Mouse (Mus musculus): Measurements from ENCODE around the gene Wdpcp. TPM values are rescaled to one million over a fixed set of nuclear protein-coding genes. Genes with fewer than 3 reads are reported as not detected.

Gene Wdpcp
- polyA plus RNA-seq, 1 experiment from 2014 or later, result 12.1 TPM

DNA sequence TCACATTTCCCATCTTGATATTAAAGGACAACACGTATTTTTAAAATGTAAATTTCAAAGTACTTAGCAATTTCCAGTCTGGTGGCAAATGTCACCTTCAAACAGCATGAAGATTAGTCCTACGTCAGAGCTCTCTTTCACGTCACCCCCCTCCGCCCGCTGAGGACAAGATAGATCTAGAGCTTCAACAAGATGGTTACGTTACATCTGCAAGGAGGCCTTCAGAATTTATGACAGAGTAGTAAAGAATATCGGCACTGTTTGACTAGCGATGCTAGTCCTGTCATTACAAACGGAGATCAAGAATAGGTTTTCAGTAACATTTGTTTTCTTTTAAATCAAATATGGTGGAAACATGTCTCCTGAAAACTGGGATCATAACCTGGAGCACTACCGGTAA, 1.1 kb upstream of the Wdpcp start:
- H3K36me3 ChIP-seq, result peaks cover 8% of the 10 kb centered on the region
- 10% methylated on average over 10 of the region's 10 CpGs for WGBS
- no peaks in the 10 kb centered on the region for H3K27me3 ChIP-seq
- H3K9me3 ChIP-seq, result no peaks in the 10 kb centered on the region
- H3K27ac ChIP-seq, result 0 out of 2 replicates have a peak overlapping the region, but pooled peaks have one; percentile 58
- peak overlapping the region; percentile 72 for H3K4me3 ChIP-seq
- ATAC-seq (ENCODE audit: insufficient number of reproducible peaks, insufficient read depth, low FRiP score, low TSS enrichment, low read depth), result no peak
- peak overlapping the region; percentile 77 for H3K4me2 ChIP-seq
- H3K9ac ChIP-seq, result peak overlapping the region; percentile 82
- peaks cover 23% of the 10 kb centered on the region for H3K4me1 ChIP-seq

DNA sequence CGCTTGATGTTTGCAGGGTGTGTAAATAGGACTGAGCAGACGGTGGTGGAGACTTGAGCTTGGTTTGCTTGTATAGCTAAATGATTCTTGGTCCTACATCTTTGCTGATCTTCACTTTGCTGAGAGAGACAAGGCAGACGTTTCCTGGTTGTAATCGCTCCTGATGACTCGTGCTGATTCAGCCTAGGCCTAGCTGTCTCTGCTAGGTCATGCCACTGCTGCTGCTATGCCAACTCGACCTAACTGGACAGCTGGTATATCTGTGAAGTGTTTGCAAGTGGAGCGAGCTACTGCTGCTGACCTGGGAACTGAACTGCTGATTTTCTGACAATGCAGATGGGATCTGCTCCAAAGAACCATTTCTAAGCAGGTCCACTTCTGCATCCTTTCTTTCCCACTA, 9.4 kb downstream of the Wdpcp start:
- 69% methylated on average over 7 of the region's 7 CpGs for WGBS
- Histone ChIP-seq H3K9me3 (no peaks in the 10 kb centered on the region), H3K4me2 (no peak overlapping the region), H3K27me3 (no peaks in the 10 kb centered on the region), H3K9ac (no peak overlapping the region), H3K36me3 (no peaks in the 10 kb centered on the region), H3K4me3 (no peak overlapping the region), H3K27ac (no peak overlapping the region), H3K4me1 (no peaks in the 10 kb centered on the region)
- ATAC-seq (ENCODE audit: insufficient number of reproducible peaks, insufficient read depth, low FRiP score, low TSS enrichment, low read depth), result no peak

DNA sequence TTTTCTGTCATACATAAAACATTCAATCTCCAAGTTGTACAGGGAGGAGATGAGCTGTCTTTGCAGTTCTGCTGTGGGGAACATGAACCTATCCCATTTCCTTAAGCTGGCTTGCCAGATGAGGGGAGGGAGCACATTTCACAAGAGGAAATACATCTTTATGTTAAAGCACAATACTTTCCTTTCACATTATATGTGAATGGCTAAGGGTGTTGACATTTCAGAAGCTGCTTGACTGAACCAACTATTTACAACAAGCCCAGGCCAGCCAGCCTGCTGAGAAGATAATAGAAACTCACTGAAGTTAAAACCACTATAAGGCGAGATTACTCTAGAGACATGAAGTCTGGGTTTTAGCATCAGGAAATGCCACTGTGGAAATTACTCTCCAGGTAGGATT, 11.3 kb downstream of the Wdpcp start:
- H3K4me3 ChIP-seq, result no peak overlapping the region
- 29% methylated on average over 1 of the region's 1 CpGs for WGBS
- no peaks in the 10 kb centered on the region for H3K9me3 ChIP-seq

DNA sequence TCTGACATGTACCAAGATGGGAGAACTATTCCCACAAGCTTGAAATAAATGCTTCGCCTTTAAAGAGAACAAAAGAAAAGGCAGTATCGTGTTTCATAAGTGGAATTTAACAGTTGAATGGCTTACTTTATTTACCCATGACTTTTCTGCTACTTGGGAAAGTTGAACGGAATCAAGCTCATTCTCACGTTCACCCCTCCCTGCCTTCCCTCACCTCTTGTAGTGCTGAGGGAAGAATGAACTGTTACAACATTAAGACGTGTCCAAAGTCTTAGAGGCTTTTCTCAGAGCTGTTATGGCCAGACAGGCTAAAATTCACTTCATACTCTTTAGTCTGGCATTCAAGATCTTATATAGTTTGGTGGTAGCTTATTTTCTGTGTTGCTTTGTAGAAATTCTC, 30.5 kb downstream of the Wdpcp start:
- Histone ChIP-seq H3K36me3 (no peaks in the 10 kb centered on the region), H3K4me2 (no peak overlapping the region), H3K9me3 (no peaks in the 10 kb centered on the region), H3K27me3 (no peaks in the 10 kb centered on the region), H3K9ac (no peak overlapping the region), H3K27ac (no peak overlapping the region), H3K4me1 (no peaks in the 10 kb centered on the region), H3K4me3 (no peak overlapping the region)
- 29% methylated on average over 5 of the region's 5 CpGs for WGBS
- ATAC-seq (ENCODE audit: insufficient number of reproducible peaks, insufficient read depth, low FRiP score, low TSS enrichment, low read depth), result no peak

More for the DNA sequence above, 11.3 kb downstream of the Wdpcp start:
- Histone ChIP-seq H3K27me3 (no peaks in the 10 kb centered on the region), H3K4me1 (no peaks in the 10 kb centered on the region), H3K4me2 (no peak overlapping the region), H3K36me3 (no peaks in the 10 kb centered on the region), H3K9ac (no peak overlapping the region), H3K27ac (no peak overlapping the region)
- 0 out of 2 replicates have a peak, but pooled peaks have one; percentile 10 for ATAC-seq (ENCODE audit: insufficient number of reproducible peaks, insufficient read depth, low FRiP score, low TSS enrichment, low read depth)

DNA sequence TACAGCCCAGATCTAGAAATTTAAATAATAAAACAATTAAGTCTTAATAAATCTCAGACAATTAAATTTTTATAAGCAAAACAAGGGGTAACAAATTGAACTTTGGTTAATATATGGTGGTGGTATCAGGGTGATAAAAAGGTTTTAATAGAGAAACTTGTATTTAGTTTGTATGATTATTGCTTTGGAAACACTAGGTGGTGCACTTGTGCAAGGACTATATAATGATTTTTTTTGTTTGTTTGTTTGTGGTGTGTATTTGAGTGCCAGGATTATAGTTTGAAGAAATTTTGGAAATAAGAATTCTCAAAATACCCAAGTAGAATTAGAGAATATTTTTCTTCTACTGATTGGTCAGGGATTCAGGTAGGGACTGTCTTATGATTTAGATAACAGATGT, 43.9 kb downstream of the Wdpcp start:
- no peaks in the 10 kb centered on the region for H3K36me3 ChIP-seq
- no peak overlapping the region for H3K4me3 ChIP-seq
- H3K27ac ChIP-seq, result no peak overlapping the region
- no peaks in the 10 kb centered on the region for H3K27me3 ChIP-seq
- H3K4me1 ChIP-seq, result no peaks in the 10 kb centered on the region
- no peaks in the 10 kb centered on the region for H3K9me3 ChIP-seq
- H3K4me2 ChIP-seq, result no peak overlapping the region
- no peak overlapping the region for H3K9ac ChIP-seq
- no peak for ATAC-seq (ENCODE audit: insufficient number of reproducible peaks, insufficient read depth, low FRiP score, low TSS enrichment, low read depth)

DNA sequence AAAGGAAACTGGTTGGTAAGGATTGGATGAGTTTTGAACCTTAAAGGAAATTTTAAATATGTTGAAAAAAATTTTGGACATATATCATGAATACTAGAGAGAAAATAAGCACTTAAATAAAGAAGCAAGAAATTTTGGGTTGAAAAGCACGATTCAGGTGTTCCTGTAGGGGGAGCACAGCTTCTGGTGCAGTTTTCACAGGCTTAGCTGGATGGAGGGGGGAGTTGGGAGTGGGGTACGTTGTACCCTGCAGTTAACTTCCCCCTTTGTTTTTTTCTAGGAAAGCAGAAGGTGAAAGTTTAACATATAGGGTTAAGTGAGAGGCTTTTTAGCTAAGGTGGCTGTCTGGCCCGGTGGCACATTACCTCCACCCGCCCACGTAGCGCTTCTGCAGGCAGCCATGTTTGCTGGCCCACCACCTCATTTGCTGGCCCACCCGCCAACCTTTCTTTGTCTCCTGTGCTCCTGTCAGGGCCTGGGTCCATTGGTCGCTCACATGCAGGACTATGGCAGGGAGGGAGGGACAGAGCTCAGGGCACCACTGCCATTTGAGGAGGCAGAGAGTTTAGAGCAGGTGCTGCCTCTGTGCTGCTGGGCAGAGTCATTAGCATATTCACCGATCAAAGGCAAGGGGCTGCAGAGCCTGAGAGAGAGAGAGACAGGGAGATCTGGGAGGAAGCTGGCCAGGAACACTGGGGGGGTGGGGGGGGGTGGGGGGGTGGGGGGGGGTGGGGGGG, 62.3 kb downstream of the Wdpcp start:
- Histone ChIP-seq H3K27ac (no peak overlapping the region), H3K4me1 (0 out of 2 replicates have a peak, but pooled peaks cover 3% of the 10 kb centered on the region), H3K9me3 (no peaks in the 10 kb centered on the region), H3K27me3 (no peaks in the 10 kb centered on the region), H3K9ac (no peak overlapping the region), H3K4me3 (no peak overlapping the region), H3K4me2 (no peak overlapping the region), H3K36me3 (no peaks in the 10 kb centered on the region)
- WGBS, result 64% methylated on average over 9 of the region's 9 CpGs
- ATAC-seq (ENCODE audit: insufficient number of reproducible peaks, insufficient read depth, low FRiP score, low TSS enrichment, low read depth), result no peak

DNA sequence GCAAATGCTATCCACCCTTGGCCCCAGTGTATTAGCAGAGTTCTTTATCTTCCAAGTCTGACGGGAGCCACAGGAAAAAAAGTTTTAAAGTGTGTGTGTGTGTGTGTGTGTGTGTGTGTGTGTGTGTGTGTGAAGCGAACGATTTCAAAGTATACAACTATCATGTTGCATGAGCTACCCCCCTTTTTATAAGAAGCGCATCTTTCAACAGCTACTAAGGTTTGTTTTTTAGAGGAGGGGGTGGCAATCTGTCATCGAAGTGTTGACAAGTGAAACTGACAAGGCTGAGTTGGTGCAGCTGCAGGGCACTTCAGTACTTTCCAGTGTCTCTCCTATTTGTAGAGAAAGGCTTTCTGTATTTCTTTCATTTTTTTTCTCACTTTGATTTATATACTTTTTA, 66.3 kb downstream of the Wdpcp start:
- Histone ChIP-seq H3K27me3 (no peaks in the 10 kb centered on the region), H3K9me3 (no peaks in the 10 kb centered on the region), H3K36me3 (no peaks in the 10 kb centered on the region), H3K4me3 (no peak overlapping the region), H3K4me1 (0 out of 2 replicates have a peak, but pooled peaks cover 3% of the 10 kb centered on the region), H3K27ac (no peak overlapping the region), H3K4me2 (no peak overlapping the region), H3K9ac (no peak overlapping the region)
- WGBS, result 46% methylated on average over 5 of the region's 5 CpGs
- ATAC-seq (ENCODE audit: insufficient number of reproducible peaks, insufficient read depth, low FRiP score, low TSS enrichment, low read depth), result no peak

DNA sequence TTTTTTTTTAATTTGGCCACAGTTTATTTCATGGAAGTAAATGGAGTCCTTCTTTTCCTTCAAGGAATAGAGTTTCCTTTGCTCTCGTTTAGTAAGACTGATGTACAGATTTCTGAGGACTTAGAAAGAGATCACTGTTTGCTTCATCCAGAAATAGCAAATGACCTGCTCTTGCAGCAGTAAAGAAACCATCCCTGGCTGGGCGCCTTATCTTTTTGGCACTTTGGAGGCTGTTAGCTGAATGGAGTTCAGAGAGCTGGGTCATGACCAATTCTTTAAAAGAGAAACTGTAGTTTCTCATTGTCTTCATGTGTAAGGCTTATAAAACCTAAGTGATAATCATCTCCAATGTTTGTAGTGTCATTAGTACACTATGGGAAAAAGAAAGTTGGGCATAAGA, 67.5 kb downstream of the Wdpcp start:
- 68% methylated on average over 2 of the region's 2 CpGs for WGBS
- Histone ChIP-seq H3K4me1 (0 out of 2 replicates have a peak, but pooled peaks cover 3% of the 10 kb centered on the region), H3K4me2 (no peak overlapping the region), H3K9me3 (no peaks in the 10 kb centered on the region), H3K27me3 (no peaks in the 10 kb centered on the region), H3K36me3 (no peaks in the 10 kb centered on the region), H3K4me3 (no peak overlapping the region), H3K27ac (no peak overlapping the region), H3K9ac (no peak overlapping the region)
- ATAC-seq (ENCODE audit: insufficient number of reproducible peaks, insufficient read depth, low FRiP score, low TSS enrichment, low read depth), result no peak

DNA sequence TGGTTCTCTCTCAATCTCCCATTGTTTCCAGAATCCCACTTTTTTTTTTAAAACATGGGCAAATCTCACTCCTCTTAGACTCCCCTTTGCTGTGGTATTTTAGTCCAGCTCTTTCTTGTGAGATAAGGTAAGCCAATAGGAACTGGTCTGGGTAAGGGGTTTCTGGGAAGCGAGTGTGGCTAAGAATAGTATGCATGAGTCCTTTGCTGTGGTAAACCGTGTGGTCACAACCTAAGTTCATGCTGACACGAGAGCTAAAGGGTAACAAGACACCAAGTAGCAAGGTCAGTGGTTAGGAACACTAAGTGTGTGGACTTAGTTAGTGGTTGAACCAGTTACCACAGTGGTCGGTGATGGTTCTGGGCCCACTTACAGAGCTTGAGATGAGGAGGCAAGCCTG, 72.2 kb downstream of the Wdpcp start:
- H3K4me3 ChIP-seq, result no peak overlapping the region
- ATAC-seq (ENCODE audit: insufficient number of reproducible peaks, insufficient read depth, low FRiP score, low TSS enrichment, low read depth), result no peak
- no peaks in the 10 kb centered on the region for H3K36me3 ChIP-seq
- no peak overlapping the region for H3K27ac ChIP-seq
- H3K27me3 ChIP-seq, result no peaks in the 10 kb centered on the region
- no peak overlapping the region for H3K9ac ChIP-seq
- H3K4me2 ChIP-seq, result no peak overlapping the region
- 56% methylated on average over 4 of the region's 4 CpGs for WGBS
- H3K4me1 ChIP-seq, result 0 out of 2 replicates have a peak, but pooled peaks cover 4% of the 10 kb centered on the region
- H3K9me3 ChIP-seq, result no peaks in the 10 kb centered on the region

DNA sequence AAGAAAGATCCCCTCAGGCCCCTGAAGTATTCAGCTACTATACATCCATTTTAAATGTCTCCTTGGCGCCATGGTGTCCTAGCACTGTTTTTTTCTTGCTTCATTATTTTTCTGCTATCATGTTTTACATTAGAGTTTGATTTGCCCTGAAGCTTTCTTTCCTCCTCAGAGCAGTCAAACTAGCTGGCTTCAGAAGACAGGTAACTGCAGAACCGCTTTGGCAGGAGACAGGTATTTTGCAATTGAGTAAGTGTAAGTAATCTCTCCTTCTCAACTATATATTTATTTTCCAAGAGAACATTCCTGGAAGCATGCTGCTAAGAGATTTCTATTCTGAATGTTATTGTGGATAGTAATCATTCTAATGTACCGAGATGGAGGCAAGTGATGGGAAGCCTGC, 74.1 kb downstream of the Wdpcp start:
- ATAC-seq (ENCODE audit: insufficient number of reproducible peaks, insufficient read depth, low FRiP score, low TSS enrichment, low read depth), result no peak
- Histone ChIP-seq H3K4me1 (0 out of 2 replicates have a peak, but pooled peaks cover 4% of the 10 kb centered on the region), H3K27me3 (no peaks in the 10 kb centered on the region), H3K4me2 (no peak overlapping the region), H3K36me3 (no peaks in the 10 kb centered on the region), H3K9ac (no peak overlapping the region), H3K9me3 (no peaks in the 10 kb centered on the region), H3K4me3 (no peak overlapping the region), H3K27ac (no peak overlapping the region)
- 60% methylated on average over 3 of the region's 3 CpGs for WGBS

DNA sequence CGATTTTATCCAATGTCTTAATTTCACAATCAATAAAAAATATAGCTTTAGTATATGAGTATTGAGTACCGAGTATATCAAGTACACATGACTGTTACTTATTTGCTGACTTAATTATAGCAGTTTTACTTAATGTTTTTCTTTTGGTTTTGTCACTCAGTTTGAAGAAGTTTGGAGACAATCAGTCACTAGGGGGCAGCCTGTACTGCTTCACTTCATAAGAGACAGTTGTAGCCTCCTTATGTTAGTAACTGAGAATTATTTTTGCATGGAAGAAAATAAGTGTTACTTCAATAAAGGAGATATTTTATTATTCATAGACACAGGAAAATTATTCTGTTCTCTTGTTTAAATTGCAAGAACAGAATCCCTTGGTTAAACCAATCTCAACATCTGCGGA, 87.0 kb downstream of the Wdpcp start:
- H3K4me2 ChIP-seq, result no peak overlapping the region
- no peaks in the 10 kb centered on the region for H3K9me3 ChIP-seq
- 63% methylated on average over 3 of the region's 3 CpGs for WGBS
- no peak for ATAC-seq (ENCODE audit: insufficient number of reproducible peaks, insufficient read depth, low FRiP score, low TSS enrichment, low read depth)
- no peak overlapping the region for H3K9ac ChIP-seq
- no peaks in the 10 kb centered on the region for H3K4me1 ChIP-seq
- H3K36me3 ChIP-seq, result no peaks in the 10 kb centered on the region
- H3K4me3 ChIP-seq, result no peak overlapping the region
- H3K27ac ChIP-seq, result no peak overlapping the region
- no peaks in the 10 kb centered on the region for H3K27me3 ChIP-seq

DNA sequence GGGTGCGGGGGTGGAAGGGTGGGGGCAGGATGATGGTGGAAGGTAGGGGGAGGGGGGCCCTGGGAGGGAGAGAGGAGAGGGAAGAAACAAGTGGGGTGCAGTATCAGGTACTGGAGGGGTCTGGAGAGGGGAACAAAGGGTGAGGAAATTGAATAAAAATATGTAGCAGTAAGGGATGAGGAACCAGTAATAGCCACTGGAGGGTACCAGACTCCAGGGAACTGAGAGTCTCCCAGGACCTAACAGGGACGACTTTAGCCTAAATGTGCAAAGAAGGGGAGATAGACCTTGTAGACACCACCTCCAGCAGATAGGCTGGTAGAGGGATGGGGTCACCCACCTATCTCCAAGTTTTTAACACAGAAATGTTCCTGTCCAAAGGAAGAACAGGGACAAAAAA, 105.0 kb downstream of the Wdpcp start:
- ATAC-seq (ENCODE audit: insufficient number of reproducible peaks, insufficient read depth, low FRiP score, low TSS enrichment, low read depth), result no peak
- no peak overlapping the region for H3K27ac ChIP-seq
- no peak overlapping the region for H3K9ac ChIP-seq
- no peaks in the 10 kb centered on the region for H3K4me1 ChIP-seq
- no peak overlapping the region for H3K4me3 ChIP-seq
- H3K27me3 ChIP-seq, result no peaks in the 10 kb centered on the region
- no peak overlapping the region for H3K4me2 ChIP-seq
- 56% methylated on average over 2 of the region's 2 CpGs for WGBS
- no peaks in the 10 kb centered on the region for H3K36me3 ChIP-seq
- H3K9me3 ChIP-seq, result no peaks in the 10 kb centered on the region

All from embryonic facial prominence, embryonic 13.5 days (tissue).